Mouse (Mus musculus) bone marrow, adult 2 months (tissue): ENCODE data around the gene Ssh3.

Source experiments
- CTCF ChIP-seq: fragments of 200-500 bp; IDR thresholded peaks from 2 replicates; pipeline ENCODE4 v1.5.1; 2011; ENCODE audit warnings: low read length, control low read depth; ENCODE audit not compliant: control insufficient read depth, insufficient read depth
- POLR2A ChIP-seq: fragments of 200-500 bp; IDR thresholded peaks from 2 replicates; pipeline ENCODE4 v1.6.1; 2011; ENCODE audit warnings: low read depth, mild to moderate bottlenecking, control low read depth, low read length, borderline replicate concordance; ENCODE audit not compliant: control insufficient read depth

- TF ChIP-seq POLR2A (no peak), CTCF (peak; percentile 6; the same call in 1 of the 2 replicates)
Observed at GRCm38 (mm10) chr19:4304871-4305321, 35.9 kb upstream of the Ssh3 start.
